Mouse (Mus musculus) kidney, embryonic 16.5 days (tissue): ENCODE measurements around the gene Lmod1. TPM values are rescaled to one million over a fixed set of nuclear protein-coding genes. Genes with fewer than 3 reads are reported as not detected.

Experiments used
- ATAC-seq: fragments of 200-750 bp; cut with Nextera tagmentation; 2 replicates; pipeline ENCODE4 v1.8.0; 2017; ENCODE audit warnings: moderate TSS enrichment; ENCODE audit not compliant: low FRiP score, low TSS enrichment
- H3K27ac ChIP-seq: fragments of 300-500 bp; sonication (generic); 2 replicates; pipeline ENCODE4 v1.5.1; 2014; ENCODE audit warnings: low read length
- H3K27me3 ChIP-seq: fragments of 300-500 bp; sonication (generic); 2 replicates; pipeline ENCODE4 v1.6.1; 2014; ENCODE audit warnings: low read length, control low read depth, mixed read lengths; ENCODE audit not compliant: insufficient read depth
- H3K36me3 ChIP-seq: fragments of 300-500 bp; sonication (generic); 2 replicates; pipeline ENCODE4 v1.6.1; 2014; ENCODE audit warnings: low read length, control low read depth, mixed read lengths; ENCODE audit not compliant: insufficient read depth
- H3K4me1 ChIP-seq: fragments of 300-500 bp; sonication (generic); 2 replicates; pipeline ENCODE4 v1.6.1; 2014; ENCODE audit warnings: low read length, control low read depth, mixed read lengths; ENCODE audit not compliant: insufficient read depth
- H3K4me2 ChIP-seq: fragments of 300-500 bp; sonication (generic); replicated peaks from 2 replicates; pipeline ENCODE4 v1.6.1; 2014; ENCODE audit warnings: low read depth, low read length
- H3K4me3 ChIP-seq: fragments of 300-500 bp; sonication (generic); 2 replicates; pipeline ENCODE4 v1.5.1; 2014; ENCODE audit warnings: mild to moderate bottlenecking, low read length
- H3K9ac ChIP-seq: fragments of 300-500 bp; sonication (generic); replicated peaks from 2 replicates; pipeline ENCODE4 v1.6.1; 2014; ENCODE audit warnings: low read length
- H3K9me3 ChIP-seq: fragments of 300-500 bp; sonication (generic); 2 replicates; pipeline ENCODE4 v1.6.1; 2016; ENCODE audit warnings: low read length, control low read depth
- WGBS: fragments of 180-500 bp; shearing (Covaris S2); extraction: QIAGEN DNeasy Blood & Tissue Kit; methylation state at CpG from one replicate; pipeline ENCODE4 v1.1.7; 2014; 5-methylcytosine and 5-hydroxymethylcytosine counted together
- polyA plus RNA-seq: library from polyadenylated mRNA; unstranded; fragments of >200 nt; fragmentation: Nextera tagmentation; extraction: Ambion mirVana; gene quantifications from 2 replicates; pipeline ENCODE4 v1.2.1, GENCODE M21; 2015

Gene Lmod1
- 1.8 and 2.9 TPM in 2 replicates for polyA plus RNA-seq

GRCm38 (mm10) chr1:135324571-135324970, at the start of gene Lmod1:
Lmod1 (plus strand) TSS chr1:135324807.
- Histone ChIP-seq H3K9me3 (no peaks in the 10 kb centered on the region), H3K4me3 (peak within 1 kb of the TSS; percentile 28), H3K4me2 (peak within 1 kb of the TSS; percentile 52), H3K27ac (peak within 1 kb of the TSS; percentile 68; the same call in 1 of the 2 replicates), H3K27me3 (no peaks in the 10 kb centered on the region), H3K36me3 (no peaks in the 10 kb centered on the region), H3K9ac (peak within 1 kb of the TSS; percentile 35), H3K4me1 (peaks cover 12% of the 10 kb centered on the region)
- peak; percentile 95 for ATAC-seq
- WGBS = 7% methylated on average over 8 of the region's 8 CpGs

GRCm38 (mm10) chr1:135280646-135281045, 44.0 kb upstream of the Lmod1 start:
- ATAC-seq = no peak

GRCm38 (mm10) chr1:135281841-135282240, 42.8 kb upstream of the Lmod1 start:
- Histone ChIP-seq H3K4me1 (peaks cover 24% of the 10 kb centered on the region; the same call in 1 of the 2 replicates), H3K27me3 (no peaks in the 10 kb centered on the region), H3K9ac (no peak overlapping the region), H3K9me3 (no peaks in the 10 kb centered on the region), H3K36me3 (peaks cover 16% of the 10 kb centered on the region), H3K4me2 (no peak overlapping the region), H3K27ac (no peak overlapping the region), H3K4me3 (no peak overlapping the region)
- 94% methylated on average over 17 of the region's 17 CpGs for WGBS
- no peak for ATAC-seq

More at GRCm38 (mm10) chr1:135280646-135281045, 44.0 kb upstream of the Lmod1 start:
- no peak overlapping the region for H3K9ac ChIP-seq
- peaks cover 19% of the 10 kb centered on the region; the same call in 1 of the 2 replicates for H3K4me1 ChIP-seq
- WGBS = 78% methylated on average over 9 of the region's 9 CpGs
- H3K4me3 ChIP-seq = no peak overlapping the region
- H3K27me3 ChIP-seq = no peaks in the 10 kb centered on the region
- peaks cover 27% of the 10 kb centered on the region for H3K36me3 ChIP-seq
- H3K4me2 ChIP-seq = no peak overlapping the region
- no peaks in the 10 kb centered on the region for H3K9me3 ChIP-seq
- no peak overlapping the region for H3K27ac ChIP-seq

GRCm38 (mm10) chr1:135282536-135283286, 41.9 kb upstream of the Lmod1 start:
- no peak for ATAC-seq
- WGBS = 33% methylated on average over 13 of the region's 13 CpGs

GRCm38 (mm10) chr1:135283287-135283825, 41.3 kb upstream of the Lmod1 start:
- Histone ChIP-seq H3K4me3 (peak overlapping the region; percentile 87), H3K36me3 (peaks cover 7% of the 10 kb centered on the region; the same call in 1 of the 2 replicates), H3K27ac (peak overlapping the region; percentile 90), H3K9me3 (no peaks in the 10 kb centered on the region), H3K4me2 (peak overlapping the region; percentile 88), H3K27me3 (no peaks in the 10 kb centered on the region), H3K9ac (peak overlapping the region; percentile 95), H3K4me1 (peaks cover 24% of the 10 kb centered on the region; the same call in 1 of the 2 replicates)
- ATAC-seq = peak; percentile 73
- under 1% methylated on average over 48 of the region's 48 CpGs for WGBS

More at GRCm38 (mm10) chr1:135282536-135283286, 41.9 kb upstream of the Lmod1 start:
- Histone ChIP-seq H3K36me3 (peaks cover 9% of the 10 kb centered on the region; the same call in 1 of the 2 replicates), H3K9me3 (no peaks in the 10 kb centered on the region), H3K4me2 (peak overlapping the region; percentile 88), H3K27me3 (no peaks in the 10 kb centered on the region), H3K27ac (peak overlapping the region; percentile 90; the same call in 1 of the 2 replicates), H3K4me1 (peaks cover 24% of the 10 kb centered on the region; the same call in 1 of the 2 replicates), H3K4me3 (peak overlapping the region; percentile 87), H3K9ac (peak overlapping the region; percentile 95)

GRCm38 (mm10) chr1:135283826-135284291, 40.7 kb upstream of the Lmod1 start, which contains the start of gene Rnpep:
Rnpep (minus strand) TSS chr1:135284084.
- ATAC-seq = peak; percentile 93
- Histone ChIP-seq H3K4me3 (peak within 1 kb of the TSS; percentile 87), H3K27me3 (no peaks in the 10 kb centered on the region), H3K9ac (peak within 1 kb of the TSS; percentile 95), H3K36me3 (peaks cover 2% of the 10 kb centered on the region; the same call in 1 of the 2 replicates), H3K4me1 (peaks cover 24% of the 10 kb centered on the region; the same call in 1 of the 2 replicates), H3K9me3 (no peaks in the 10 kb centered on the region), H3K27ac (peak within 1 kb of the TSS; percentile 90), H3K4me2 (peak within 1 kb of the TSS; percentile 88)
- WGBS = under 1% methylated on average over 34 of the region's 39 CpGs

GRCm38 (mm10) chr1:135286311-135286710, 38.3 kb upstream of the Lmod1 start:
- H3K36me3 ChIP-seq = no peaks in the 10 kb centered on the region
- H3K9ac ChIP-seq = no peak overlapping the region
- ATAC-seq = no peak
- no peaks in the 10 kb centered on the region for H3K9me3 ChIP-seq
- no peaks in the 10 kb centered on the region for H3K27me3 ChIP-seq
- WGBS = 60% methylated on average over 2 of the region's 2 CpGs
- no peak overlapping the region for H3K4me3 ChIP-seq
- H3K4me2 ChIP-seq = no peak overlapping the region; the same call in 1 of the 2 replicates
- H3K4me1 ChIP-seq = peaks cover 17% of the 10 kb centered on the region; the same call in 1 of the 2 replicates
- H3K27ac ChIP-seq = 0 out of 2 replicates have a peak overlapping the region, but pooled peaks have one; percentile 24

- peaks cover 4% of the 10 kb centered on the region; the same call in 1 of the 2 replicates for H3K4me1 ChIP-seq
- H3K4me2 ChIP-seq = no peak overlapping the region
- H3K27ac ChIP-seq = no peak overlapping the region
- H3K27me3 ChIP-seq = no peaks in the 10 kb centered on the region
- no peak for ATAC-seq
- WGBS = 73% methylated on average over 5 of the region's 5 CpGs
- H3K36me3 ChIP-seq = peaks cover 12% of the 10 kb centered on the region; the same call in 1 of the 2 replicates
- no peaks in the 10 kb centered on the region for H3K9me3 ChIP-seq
- H3K9ac ChIP-seq = no peak overlapping the region
- H3K4me3 ChIP-seq = no peak overlapping the region
Measured at GRCm38 (mm10) chr1:135290908-135291307, 33.7 kb upstream of the Lmod1 start.

- no peak for ATAC-seq
- Histone ChIP-seq H3K27ac (no peak overlapping the region), H3K27me3 (no peaks in the 10 kb centered on the region), H3K9ac (no peak overlapping the region), H3K4me3 (no peak overlapping the region), H3K9me3 (no peaks in the 10 kb centered on the region), H3K4me1 (peaks cover 13% of the 10 kb centered on the region), H3K36me3 (peaks cover 24% of the 10 kb centered on the region), H3K4me2 (no peak overlapping the region)
- 77% methylated on average over 6 of the region's 6 CpGs for WGBS
Measured at GRCm38 (mm10) chr1:135311356-135311755, 13.3 kb upstream of the Lmod1 start.
